In genomic region chr12:108903600-108904275, GRCm38 (mm10) we compare ENCODE assay signal across 8 mouse cellular contexts. TPM values are rescaled to one million over a fixed set of nuclear protein-coding genes. Genes with fewer than 3 reads are reported as not detected.
DNase-seq lines count a peak whose midpoint lies in the region; ATAC-seq and TF ChIP-seq lines count a peak whose summit lies in the region.

No protein-coding gene starts in this region.

- H3K27ac ChIP-seq in intestine, postnatal 0 days (ENCODE audit: low read depth, low read length), result no peak overlapping the region
- H3K27ac ChIP-seq in midbrain, embryonic 16.5 days (ENCODE audit: low read length), result no peak overlapping the region

- DNase-seq in testis, postnatal 10 days (ENCODE audit: low spot score), result peak; percentile 75
- DNase-seq in testis, postnatal 14 days (ENCODE audit: low spot score), result no peak
- peak; percentile 54 for DNase-seq in cerebellum, adult 11-12 months
- peak; percentile 61 to 75 for DNase-seq in left cerebral cortex, postnatal 36 days (ENCODE audit: low spot score in 2 of 2)
- DNase-seq in thymus, postnatal 4 days, result peak; percentile 71

- intact Hi-C loops in left cerebral cortex, postnatal 36 days (cut with DNase I), result loop anchor here (2.0 to 10.0 kb wide), 5 partner anchors 489 to 1495 kb away; partner anchors contain the start of gene Rtl1

- H3K9me3 ChIP-seq in intestine, postnatal 0 days (ENCODE audit: control insufficient read depth), result no peaks in the 10 kb centered on the region
- no peaks in the 10 kb centered on the region for H3K9me3 ChIP-seq in midbrain, embryonic 16.5 days (replicated peaks; ENCODE audit: control insufficient read depth, low read length, poor library complexity, severe bottlenecking)

- no peak overlapping the region for H3K9ac ChIP-seq in intestine, postnatal 0 days (ENCODE audit: low read depth, low read length)
- H3K9ac ChIP-seq in midbrain, embryonic 16.5 days (ENCODE audit: low read depth, low read length), result no peak overlapping the region

- H3K4me2 ChIP-seq in intestine, postnatal 0 days (replicated peaks; ENCODE audit: low read depth), result no peak overlapping the region
- H3K4me2 ChIP-seq in midbrain, embryonic 16.5 days (ENCODE audit: low read length), result no peak overlapping the region

- 0 out of 2 replicates have a peak, but pooled peaks cover 5% of the 10 kb centered on the region for H3K36me3 ChIP-seq in intestine, postnatal 0 days (ENCODE audit: control insufficient read depth, insufficient read depth)
- H3K36me3 ChIP-seq in midbrain, embryonic 16.5 days (ENCODE audit: control insufficient read depth, insufficient read depth, low read length), result no peaks in the 10 kb centered on the region

- H3K4me3 ChIP-seq in intestine, postnatal 0 days (ENCODE audit: low read depth, low read length), result no peak overlapping the region
- no peak overlapping the region for H3K4me3 ChIP-seq in midbrain, embryonic 16.5 days (ENCODE audit: low read depth, low read length)

- TF ChIP-seq CTCF in intestine, postnatal 0 days (IDR thresholded peaks at IDR 0.05; ENCODE audit: low read depth), result peak; percentile 82

- no peaks in the 10 kb centered on the region for H3K4me1 ChIP-seq in intestine, postnatal 0 days (replicated peaks; ENCODE audit: control insufficient read depth, insufficient read depth, low read length)
- peaks cover 22% of the 10 kb centered on the region for H3K4me1 ChIP-seq in midbrain, embryonic 16.5 days (ENCODE audit: control insufficient read depth, insufficient read depth, low read length)

- 71% methylated on average over 8 of the region's 8 CpGs for WGBS in intestine, postnatal 0 days
- WGBS in midbrain, embryonic 16.5 days, result 58% methylated on average over 8 of the region's 8 CpGs

- H3K27me3 ChIP-seq in intestine, postnatal 0 days (replicated peaks; ENCODE audit: control insufficient read depth, insufficient read depth, low read length), result no peaks in the 10 kb centered on the region
- H3K27me3 ChIP-seq in midbrain, embryonic 16.5 days (ENCODE audit: control insufficient read depth, insufficient read depth, low read depth, low read length), result no peaks in the 10 kb centered on the region

- peak; percentile 79 for ATAC-seq in frontal cortex, adult (ENCODE audit: low TSS enrichment)
- no peak for ATAC-seq in intestine, postnatal 0 days
- ATAC-seq in midbrain, embryonic 16.5 days, result 0 out of 2 replicates have a peak, but pooled peaks have one; percentile 54

RNA-seq across cellular contexts. Expression of gene Wars, which starts 9.8 kb away (rescaled TPM):
- 34.5 and 36.5 TPM in 2 replicates for polyA plus RNA-seq in intestine, postnatal 0 days (2015; fragmentation: Nextera tagmentation; extraction: Ambion mirVana)
- total RNA-seq in left cerebral cortex, postnatal 36 days (2021), result 10 to 100 TPM; 84.2 to 96.1 TPM
- 105 and 109 TPM in 2 replicates for polyA plus RNA-seq in midbrain, embryonic 16.5 days (2015; fragmentation: Nextera tagmentation; extraction: Ambion mirVana)

RNA-seq across cellular contexts. Expression of gene Wdr25, which starts 10.3 kb away (rescaled TPM):
- polyA plus RNA-seq in intestine, postnatal 0 days (2015; fragmentation: Nextera tagmentation; extraction: Ambion mirVana), result 2.7 and 2.9 TPM in 2 replicates
- 10 to 100 TPM in 1 of 2 experiments, 1 to 10 TPM in 1; 8.2 to 11.5 TPM for total RNA-seq in left cerebral cortex, postnatal 36 days (2021)
- 4.9 and 6.3 TPM in 2 replicates for polyA plus RNA-seq in midbrain, embryonic 16.5 days (2015; fragmentation: Nextera tagmentation; extraction: Ambion mirVana)
